Mouse (Mus musculus): ENCODE results near the gene Cdhr3. TPM values are rescaled to one million over a fixed set of nuclear protein-coding genes. Genes with fewer than 3 reads are reported as not detected.
A peak's percentile ranks its signal among the peaks of the same experiment; 100 is the strongest.

Cdhr3 gene
- 0.17 TPM in 1 of 2 replicates, not detected in the other for polyA plus RNA-seq (2014; fragmentation: Nextera tagmentation; extraction: Ambion mirVana)

GRCm38 (mm10) chr12:33092775-33093174 is at the start of gene Cdhr3:
Cdhr3 (minus strand) TSS chr12:33092875.
- no peak within 1 kb of the TSS for H3K9ac ChIP-seq (replicated peaks; ENCODE audit: low read depth, low read length)
- H3K27ac ChIP-seq (ENCODE audit: low read depth, low read length): no peak within 1 kb of the TSS
- H3K27me3 ChIP-seq (ENCODE audit: control insufficient read depth, insufficient read depth, low read length): no peaks in the 10 kb centered on the region
- H3K4me3 ChIP-seq (ENCODE audit: low read depth, low read length): no peak within 1 kb of the TSS
- WGBS: 64% methylated on average over 6 of the region's 6 CpGs
- no peaks in the 10 kb centered on the region for H3K9me3 ChIP-seq (ENCODE audit: control insufficient read depth, low read length)
- no peak; the same call in 1 of the 2 replicates for ATAC-seq (ENCODE audit: low read depth)
- H3K4me1 ChIP-seq (ENCODE audit: control insufficient read depth, insufficient read depth, low read length): no peaks in the 10 kb centered on the region
- H3K36me3 ChIP-seq (ENCODE audit: control insufficient read depth, insufficient read depth, low read length): no peaks in the 10 kb centered on the region
- no peak within 1 kb of the TSS for H3K4me2 ChIP-seq (ENCODE audit: low read depth, low read length)

- H3K9ac ChIP-seq (replicated peaks; ENCODE audit: low read depth, low read length): no peak overlapping the region
- no peaks in the 10 kb centered on the region for H3K4me1 ChIP-seq (ENCODE audit: control insufficient read depth, insufficient read depth, low read length)
- H3K9me3 ChIP-seq (ENCODE audit: control insufficient read depth, low read length): no peaks in the 10 kb centered on the region
- H3K27ac ChIP-seq (ENCODE audit: low read depth, low read length): no peak overlapping the region
- H3K4me2 ChIP-seq (ENCODE audit: low read depth, low read length): no peak overlapping the region
- WGBS: 88% methylated on average over 3 of the region's 3 CpGs
- H3K36me3 ChIP-seq (ENCODE audit: control insufficient read depth, insufficient read depth, low read length): no peaks in the 10 kb centered on the region
- no peak for ATAC-seq (ENCODE audit: low read depth)
- H3K4me3 ChIP-seq (ENCODE audit: low read depth, low read length): no peak overlapping the region
- no peaks in the 10 kb centered on the region for H3K27me3 ChIP-seq (ENCODE audit: control insufficient read depth, insufficient read depth, low read length)
Observed at GRCm38 (mm10) chr12:33139083-33139482, 46.4 kb upstream of the Cdhr3 start.

- no peak overlapping the region for H3K4me2 ChIP-seq (ENCODE audit: low read depth, low read length)
- no peaks in the 10 kb centered on the region for H3K9me3 ChIP-seq (ENCODE audit: control insufficient read depth, low read length)
- no peak overlapping the region for H3K4me3 ChIP-seq (ENCODE audit: low read depth, low read length)
- no peak overlapping the region for H3K27ac ChIP-seq (ENCODE audit: low read depth, low read length)
- no peaks in the 10 kb centered on the region for H3K4me1 ChIP-seq (ENCODE audit: control insufficient read depth, insufficient read depth, low read length)
- no peak for ATAC-seq (ENCODE audit: low read depth)
- no peaks in the 10 kb centered on the region for H3K36me3 ChIP-seq (ENCODE audit: control insufficient read depth, insufficient read depth, low read length)
- no peak overlapping the region for H3K9ac ChIP-seq (replicated peaks; ENCODE audit: low read depth, low read length)
- no peaks in the 10 kb centered on the region for H3K27me3 ChIP-seq (ENCODE audit: control insufficient read depth, insufficient read depth, low read length)
- 92% methylated on average over 1 of the region's 1 CpGs for WGBS
Observed at GRCm38 (mm10) chr12:33137857-33138256, 45.2 kb upstream of the Cdhr3 start.

GRCm38 (mm10) chr12:33131796-33132195 is 39.1 kb upstream of the Cdhr3 start:
- Histone ChIP-seq H3K4me2 (ENCODE audit: low read depth, low read length) (no peak overlapping the region), H3K36me3 (ENCODE audit: control insufficient read depth, insufficient read depth, low read length) (no peaks in the 10 kb centered on the region), H3K9me3 (ENCODE audit: control insufficient read depth, low read length) (no peaks in the 10 kb centered on the region), H3K27ac (ENCODE audit: low read depth, low read length) (no peak overlapping the region), H3K9ac (replicated peaks; ENCODE audit: low read depth, low read length) (no peak overlapping the region), H3K27me3 (ENCODE audit: control insufficient read depth, insufficient read depth, low read length) (no peaks in the 10 kb centered on the region), H3K4me3 (ENCODE audit: low read depth, low read length) (no peak overlapping the region), H3K4me1 (ENCODE audit: control insufficient read depth, insufficient read depth, low read length) (peaks cover 9% of the 10 kb centered on the region)
- WGBS: 78% methylated on average over 7 of the region's 7 CpGs
- ATAC-seq (ENCODE audit: low read depth): no peak

- H3K36me3 ChIP-seq (ENCODE audit: control insufficient read depth, insufficient read depth, low read length): no peaks in the 10 kb centered on the region
- peak; percentile 24; the same call in 1 of the 2 replicates for ATAC-seq (ENCODE audit: low read depth)
- no peak overlapping the region for H3K9ac ChIP-seq (replicated peaks; ENCODE audit: low read depth, low read length)
- H3K4me1 ChIP-seq (ENCODE audit: control insufficient read depth, insufficient read depth, low read length): peaks cover 9% of the 10 kb centered on the region
- H3K4me2 ChIP-seq (ENCODE audit: low read depth, low read length): no peak overlapping the region; the same call in 1 of the 2 replicates
- H3K27ac ChIP-seq (ENCODE audit: low read depth, low read length): no peak overlapping the region; the same call in 1 of the 2 replicates
- WGBS: 29% methylated on average over 8 of the region's 8 CpGs
- H3K27me3 ChIP-seq (ENCODE audit: control insufficient read depth, insufficient read depth, low read length): no peaks in the 10 kb centered on the region
- no peak overlapping the region for H3K4me3 ChIP-seq (ENCODE audit: low read depth, low read length)
- H3K9me3 ChIP-seq (ENCODE audit: control insufficient read depth, low read length): no peaks in the 10 kb centered on the region
Observed at GRCm38 (mm10) chr12:33130401-33130800, 37.7 kb upstream of the Cdhr3 start.

GRCm38 (mm10) chr12:33129410-33129809 is 36.7 kb upstream of the Cdhr3 start:
- H3K36me3 ChIP-seq (ENCODE audit: control insufficient read depth, insufficient read depth, low read length): no peaks in the 10 kb centered on the region
- ATAC-seq (ENCODE audit: low read depth): 0 out of 2 replicates have a peak, but pooled peaks have one; percentile 22
- 18% methylated on average over 4 of the region's 4 CpGs for WGBS
- H3K4me2 ChIP-seq (ENCODE audit: low read depth, low read length): no peak overlapping the region
- H3K4me3 ChIP-seq (ENCODE audit: low read depth, low read length): no peak overlapping the region
- H3K27me3 ChIP-seq (ENCODE audit: control insufficient read depth, insufficient read depth, low read length): no peaks in the 10 kb centered on the region
- H3K27ac ChIP-seq (ENCODE audit: low read depth, low read length): no peak overlapping the region
- no peak overlapping the region for H3K9ac ChIP-seq (replicated peaks; ENCODE audit: low read depth, low read length)
- no peaks in the 10 kb centered on the region for H3K9me3 ChIP-seq (ENCODE audit: control insufficient read depth, low read length)
- H3K4me1 ChIP-seq (ENCODE audit: control insufficient read depth, insufficient read depth, low read length): peaks cover 9% of the 10 kb centered on the region

- Histone ChIP-seq H3K4me3 (ENCODE audit: low read depth, low read length) (no peak overlapping the region), H3K9ac (replicated peaks; ENCODE audit: low read depth, low read length) (no peak overlapping the region), H3K4me2 (ENCODE audit: low read depth, low read length) (no peak overlapping the region), H3K36me3 (ENCODE audit: control insufficient read depth, insufficient read depth, low read length) (no peaks in the 10 kb centered on the region), H3K27me3 (ENCODE audit: control insufficient read depth, insufficient read depth, low read length) (no peaks in the 10 kb centered on the region), H3K27ac (ENCODE audit: low read depth, low read length) (no peak overlapping the region), H3K9me3 (ENCODE audit: control insufficient read depth, low read length) (no peaks in the 10 kb centered on the region), H3K4me1 (ENCODE audit: control insufficient read depth, insufficient read depth, low read length) (peaks cover 9% of the 10 kb centered on the region)
- ATAC-seq (ENCODE audit: low read depth): no peak
- WGBS: 54% methylated on average over 7 of the region's 7 CpGs
Observed at GRCm38 (mm10) chr12:33128702-33129101, 36.0 kb upstream of the Cdhr3 start.

- peaks cover 9% of the 10 kb centered on the region for H3K4me1 ChIP-seq (ENCODE audit: control insufficient read depth, insufficient read depth, low read length)
- no peak overlapping the region for H3K27ac ChIP-seq (ENCODE audit: low read depth, low read length)
- WGBS: 92% methylated on average over 2 of the region's 2 CpGs
- no peak overlapping the region for H3K9ac ChIP-seq (replicated peaks; ENCODE audit: low read depth, low read length)
- H3K9me3 ChIP-seq (ENCODE audit: control insufficient read depth, low read length): no peaks in the 10 kb centered on the region
- no peaks in the 10 kb centered on the region for H3K27me3 ChIP-seq (ENCODE audit: control insufficient read depth, insufficient read depth, low read length)
- no peak for ATAC-seq (ENCODE audit: low read depth)
- no peaks in the 10 kb centered on the region for H3K36me3 ChIP-seq (ENCODE audit: control insufficient read depth, insufficient read depth, low read length)
- no peak overlapping the region for H3K4me2 ChIP-seq (ENCODE audit: low read depth, low read length)
- H3K4me3 ChIP-seq (ENCODE audit: low read depth, low read length): no peak overlapping the region
Observed at GRCm38 (mm10) chr12:33128121-33128520, 35.4 kb upstream of the Cdhr3 start.

GRCm38 (mm10) chr12:33126243-33126642 is 33.6 kb upstream of the Cdhr3 start:
- H3K27ac ChIP-seq (ENCODE audit: low read depth, low read length): no peak overlapping the region
- H3K27me3 ChIP-seq (ENCODE audit: control insufficient read depth, insufficient read depth, low read length): no peaks in the 10 kb centered on the region
- ATAC-seq (ENCODE audit: low read depth): no peak
- no peak overlapping the region for H3K4me2 ChIP-seq (ENCODE audit: low read depth, low read length)
- peaks cover 9% of the 10 kb centered on the region for H3K4me1 ChIP-seq (ENCODE audit: control insufficient read depth, insufficient read depth, low read length)
- no peak overlapping the region for H3K4me3 ChIP-seq (ENCODE audit: low read depth, low read length)
- no peak overlapping the region for H3K9ac ChIP-seq (replicated peaks; ENCODE audit: low read depth, low read length)
- H3K9me3 ChIP-seq (ENCODE audit: control insufficient read depth, low read length): no peaks in the 10 kb centered on the region
- no peaks in the 10 kb centered on the region for H3K36me3 ChIP-seq (ENCODE audit: control insufficient read depth, insufficient read depth, low read length)
